Mouse (Mus musculus) intestine, embryonic 14.5 days (tissue): ENCODE measurements around the gene Zfp143. TPM values are rescaled to one million over a fixed set of nuclear protein-coding genes. Genes with fewer than 3 reads are reported as not detected.
"Not testable (repeated sequence)": the region's sequence is repeated elsewhere in the genome, so short reads cannot be mapped to it uniquely, and the experiment has no call there.

ENCODE experiments used
- ATAC-seq: fragments of 200-750 bp; cut with Nextera tagmentation; replicated peaks from 2 replicates; pipeline ENCODE4 v1.8.0; 2017; ENCODE audit warnings: low read depth, moderate number of reproducible peaks, moderate TSS enrichment, moderate library complexity; ENCODE audit not compliant: low FRiP score, low TSS enrichment
- DNase-seq: peaks from one replicate; pipeline ENCODE4 v3.0.0-alpha.2; 2018; ENCODE audit warnings: low spot score
- H3K27ac ChIP-seq: fragments of 300-500 bp; sonication (generic); 2 replicates; pipeline ENCODE4 v1.5.1; 2014; ENCODE audit warnings: low read depth, mild to moderate bottlenecking, control low read depth
- H3K27me3 ChIP-seq: fragments of 300-500 bp; sonication (generic); replicated peaks from 2 replicates; pipeline ENCODE4 v1.6.1; 2014; ENCODE audit warnings: low read length, control low read depth; ENCODE audit not compliant: control insufficient read depth, insufficient read depth
- H3K36me3 ChIP-seq: fragments of 300-500 bp; sonication (generic); 2 replicates; pipeline ENCODE4 v1.6.1; 2014; ENCODE audit warnings: low read length, control low read depth; ENCODE audit not compliant: control insufficient read depth, insufficient read depth
- H3K4me1 ChIP-seq: fragments of 300-500 bp; sonication (generic); replicated peaks from 2 replicates; pipeline ENCODE4 v1.6.1; 2014; ENCODE audit warnings: low read length, control low read depth, mixed read lengths; ENCODE audit not compliant: control insufficient read depth, insufficient read depth
- H3K4me2 ChIP-seq: fragments of 300-500 bp; sonication (generic); 2 replicates; pipeline ENCODE4 v1.6.1; 2014; ENCODE audit warnings: low read length
- H3K4me3 ChIP-seq: fragments of 300-500 bp; sonication (generic); 2 replicates; pipeline ENCODE4 v1.5.1; 2014; ENCODE audit warnings: low read depth, low read length, control low read depth, mixed read lengths
- H3K9ac ChIP-seq: fragments of 300-500 bp; sonication (generic); 2 replicates; pipeline ENCODE4 v1.6.1; 2014; ENCODE audit warnings: mild to moderate bottlenecking, low read length
- H3K9me3 ChIP-seq: fragments of 300-500 bp; sonication (generic); 2 replicates; pipeline ENCODE4 v1.6.1; 2016; ENCODE audit warnings: low read length, control low read depth; ENCODE audit not compliant: control insufficient read depth
- WGBS: fragments of 180-500 bp; shearing (Covaris S2); extraction: QIAGEN DNeasy Blood & Tissue Kit; methylation state at CpG from one replicate; pipeline ENCODE4 v1.1.7; 2014; 5-methylcytosine and 5-hydroxymethylcytosine counted together
- polyA plus RNA-seq: library from polyadenylated mRNA; unstranded; fragments of >200 nt; fragmentation: Nextera tagmentation; extraction: Ambion mirVana; gene quantifications from 2 replicates; pipeline ENCODE4 v1.2.1, GENCODE M21; 2014

Zfp143 gene
- polyA plus RNA-seq, 1 experiment from 2014 or later: 18.6 TPM

- H3K27ac ChIP-seq: no peak overlapping the region
- H3K36me3 ChIP-seq: peaks cover 61% of the 10 kb centered on the region
- ATAC-seq (no peak), DNase-seq (no peak)
- H3K27me3 ChIP-seq: no peaks in the 10 kb centered on the region
- H3K4me3 ChIP-seq: no peak overlapping the region
- no peak overlapping the region for H3K9ac ChIP-seq
- 82% methylated on average over 3 of the region's 3 CpGs for WGBS
- H3K9me3 ChIP-seq: no peaks in the 10 kb centered on the region
- H3K4me1 ChIP-seq: no peaks in the 10 kb centered on the region
- no peak overlapping the region for H3K4me2 ChIP-seq
Measured at GRCm38 (mm10) chr7:110030342-110030741, 30.7 kb upstream of the Zfp143 start.

GRCm38 (mm10) chr7:110057723-110058122 lies 3.3 kb upstream of the Zfp143 start:
- H3K27ac ChIP-seq, H3K9me3 ChIP-seq, H3K4me3 ChIP-seq, H3K27me3 ChIP-seq, ATAC-seq, H3K4me2 ChIP-seq, DNase-seq, H3K9ac ChIP-seq: not testable (repeated sequence)
- 94% methylated on average over 2 of the region's 2 CpGs for WGBS
- peaks cover 60% of the 10 kb centered on the region for H3K36me3 ChIP-seq
- peaks cover 11% of the 10 kb centered on the region for H3K4me1 ChIP-seq

GRCm38 (mm10) chr7:110059092-110059785 lies 1.8 kb upstream of the Zfp143 start:
- H3K4me2 ChIP-seq: no peak overlapping the region
- no peak overlapping the region for H3K9ac ChIP-seq
- H3K4me3 ChIP-seq: no peak overlapping the region
- H3K4me1 ChIP-seq: peaks cover 15% of the 10 kb centered on the region
- no peak overlapping the region for H3K27ac ChIP-seq
- peaks cover 45% of the 10 kb centered on the region for H3K36me3 ChIP-seq
- no peaks in the 10 kb centered on the region for H3K9me3 ChIP-seq
- no peak for ATAC-seq
- 88% methylated on average over 12 of the region's 12 CpGs for WGBS
- DNase-seq: no peak
- H3K27me3 ChIP-seq: no peaks in the 10 kb centered on the region

GRCm38 (mm10) chr7:110060106-110060668 lies 830 bp upstream of the Zfp143 start:
- H3K4me3 ChIP-seq: peak overlapping the region; percentile 54
- no peak for DNase-seq
- H3K4me1 ChIP-seq: peaks cover 15% of the 10 kb centered on the region
- 16% methylated on average over 5 of the region's 5 CpGs for WGBS
- H3K27me3 ChIP-seq: no peaks in the 10 kb centered on the region
- H3K27ac ChIP-seq: peak overlapping the region; percentile 100
- ATAC-seq: no peak
- H3K9me3 ChIP-seq: no peaks in the 10 kb centered on the region
- H3K4me2 ChIP-seq: peak overlapping the region; percentile 87
- peaks cover 35% of the 10 kb centered on the region for H3K36me3 ChIP-seq
- H3K9ac ChIP-seq: peak overlapping the region; percentile 99

- under 1% methylated on average over 26 of the region's 26 CpGs for WGBS
- DNase-seq (no peak), ATAC-seq (no peak; the same call in 1 of the 2 replicates)
- Histone ChIP-seq H3K4me3 (peak overlapping the region; percentile 54), H3K9me3 (no peaks in the 10 kb centered on the region), H3K4me2 (peak overlapping the region; percentile 87), H3K36me3 (peaks cover 30% of the 10 kb centered on the region), H3K27me3 (no peaks in the 10 kb centered on the region), H3K9ac (peak overlapping the region; percentile 99), H3K4me1 (peaks cover 15% of the 10 kb centered on the region), H3K27ac (peak overlapping the region; percentile 100)
Measured at GRCm38 (mm10) chr7:110060669-110061198, 283 bp upstream of the Zfp143 start.

GRCm38 (mm10) chr7:110061752-110062273 lies 796 bp downstream of the Zfp143 start:
- Histone ChIP-seq H3K9me3 (no peaks in the 10 kb centered on the region), H3K27ac (peak overlapping the region; percentile 100), H3K36me3 (peaks cover 21% of the 10 kb centered on the region), H3K4me1 (peaks cover 15% of the 10 kb centered on the region), H3K27me3 (no peaks in the 10 kb centered on the region), H3K9ac (peak overlapping the region; percentile 96), H3K4me2 (peak overlapping the region; percentile 76), H3K4me3 (peak overlapping the region; percentile 74)
- ATAC-seq: peak; percentile 88
- DNase-seq: no peak
- WGBS: under 1% methylated on average over 47 of the region's 48 CpGs

- no peak overlapping the region for H3K4me3 ChIP-seq
- H3K9me3 ChIP-seq: no peaks in the 10 kb centered on the region
- no peak for ATAC-seq
- H3K27ac ChIP-seq: no peak overlapping the region
- 97% methylated on average over 9 of the region's 9 CpGs for WGBS
- no peaks in the 10 kb centered on the region for H3K27me3 ChIP-seq
- H3K9ac ChIP-seq: no peak overlapping the region
- peaks cover 15% of the 10 kb centered on the region for H3K4me1 ChIP-seq
- no peak for DNase-seq
- H3K36me3 ChIP-seq: peaks cover 17% of the 10 kb centered on the region
- H3K4me2 ChIP-seq: no peak overlapping the region
Measured at GRCm38 (mm10) chr7:110063731-110064130, 2.7 kb downstream of the Zfp143 start.

GRCm38 (mm10) chr7:110069070-110069469 lies 8.1 kb downstream of the Zfp143 start:
- H3K9ac ChIP-seq: no peak overlapping the region
- H3K9me3 ChIP-seq: no peaks in the 10 kb centered on the region
- no peaks in the 10 kb centered on the region for H3K27me3 ChIP-seq
- DNase-seq (no peak), ATAC-seq (no peak)
- no peak overlapping the region for H3K4me2 ChIP-seq
- no peaks in the 10 kb centered on the region for H3K4me1 ChIP-seq
- peaks cover 50% of the 10 kb centered on the region for H3K36me3 ChIP-seq
- no peak overlapping the region for H3K27ac ChIP-seq
- no peak overlapping the region for H3K4me3 ChIP-seq
- 84% methylated on average over 2 of the region's 2 CpGs for WGBS
